Mouse (Mus musculus) CD8-positive naive resting alpha-beta T cell, adult 2 months (primary cell): ENCODE data around the gene Cort.
"Not testable (repeated sequence)": the region's sequence is repeated elsewhere in the genome, so short reads cannot be mapped to it uniquely, and the experiment has no call there.

Experiments
- DNase-seq, 2 experiments: peaks; one replicate each; pipeline ENCODE4 v3.0.0; 2022; ENCODE audit warnings: low read depth in 2 of 2, low spot score in 2 of 2

The Cort gene

GRCm38 (mm10) chr4:149148084-149148483, 21.5 kb upstream of the Cort start:
- DNase-seq = no peak

DNA sequence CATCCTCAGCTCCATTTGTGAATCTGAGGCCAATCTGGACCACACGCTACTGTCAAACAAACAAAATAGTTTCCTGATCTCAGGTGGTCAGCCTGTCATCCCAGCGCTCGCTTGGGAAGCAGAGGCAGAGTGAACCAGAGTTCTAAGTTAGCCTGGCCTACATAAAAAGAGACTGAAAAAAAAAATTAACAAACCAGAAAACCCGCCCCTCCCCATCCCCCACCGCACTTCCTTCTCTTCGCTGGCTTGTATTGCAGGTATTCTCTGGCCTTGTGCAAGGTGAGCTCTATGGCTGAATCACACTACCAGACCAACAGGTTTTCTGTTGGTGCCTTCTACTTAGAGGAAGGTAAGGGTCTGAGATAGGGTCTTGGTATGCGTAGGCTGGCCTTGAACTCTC, 21.0 kb upstream of the Cort start:
- no peak for DNase-seq

DNA sequence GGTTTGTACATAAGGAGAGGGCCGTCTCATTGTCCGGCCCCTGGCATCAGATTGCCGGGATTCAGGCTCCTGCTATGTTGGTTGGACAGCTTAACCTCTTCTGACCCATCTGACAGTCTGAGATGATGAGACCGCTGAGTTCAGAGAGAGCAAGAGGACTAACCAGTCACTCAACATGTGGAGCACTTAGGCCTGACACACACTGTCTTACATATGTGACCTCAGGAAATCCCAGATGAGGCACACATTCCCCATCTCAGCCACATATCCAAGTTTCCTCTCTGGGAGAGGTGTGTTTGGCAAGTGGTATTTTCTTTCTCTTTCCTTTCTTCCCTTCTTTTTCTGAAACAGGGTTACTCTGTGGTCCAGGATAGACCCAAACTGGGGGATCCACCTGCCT, 18.6 kb upstream of the Cort start:
- DNase-seq = no peak

- DNase-seq = peak; percentile 76 to 83
Measured at GRCm38 (mm10) chr4:149144459-149144858, 17.9 kb upstream of the Cort start.

DNA sequence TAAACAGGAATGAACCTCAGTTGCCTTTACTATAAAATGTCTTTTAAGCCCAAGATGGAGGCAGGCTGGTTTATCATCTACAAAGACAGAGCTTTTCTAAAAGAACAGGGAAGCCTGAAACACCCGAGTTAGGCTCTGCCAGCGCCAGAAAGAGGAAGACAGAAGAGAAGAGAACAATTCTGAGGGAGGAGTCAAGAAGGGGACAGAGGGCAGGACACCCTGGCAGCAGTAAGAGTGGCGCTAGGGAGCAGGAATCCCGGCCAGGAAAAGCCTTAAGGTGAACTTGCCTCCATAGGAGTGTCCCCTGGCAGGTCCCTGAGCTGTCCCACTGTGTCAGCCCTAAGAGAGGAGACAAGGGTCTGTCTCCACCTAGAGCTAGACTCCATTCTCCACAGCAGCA, 17.0 kb upstream of the Cort start:
- DNase-seq = no peak

- DNase-seq = no peak
Measured at GRCm38 (mm10) chr4:149138515-149138914, 12.0 kb upstream of the Cort start.

DNA sequence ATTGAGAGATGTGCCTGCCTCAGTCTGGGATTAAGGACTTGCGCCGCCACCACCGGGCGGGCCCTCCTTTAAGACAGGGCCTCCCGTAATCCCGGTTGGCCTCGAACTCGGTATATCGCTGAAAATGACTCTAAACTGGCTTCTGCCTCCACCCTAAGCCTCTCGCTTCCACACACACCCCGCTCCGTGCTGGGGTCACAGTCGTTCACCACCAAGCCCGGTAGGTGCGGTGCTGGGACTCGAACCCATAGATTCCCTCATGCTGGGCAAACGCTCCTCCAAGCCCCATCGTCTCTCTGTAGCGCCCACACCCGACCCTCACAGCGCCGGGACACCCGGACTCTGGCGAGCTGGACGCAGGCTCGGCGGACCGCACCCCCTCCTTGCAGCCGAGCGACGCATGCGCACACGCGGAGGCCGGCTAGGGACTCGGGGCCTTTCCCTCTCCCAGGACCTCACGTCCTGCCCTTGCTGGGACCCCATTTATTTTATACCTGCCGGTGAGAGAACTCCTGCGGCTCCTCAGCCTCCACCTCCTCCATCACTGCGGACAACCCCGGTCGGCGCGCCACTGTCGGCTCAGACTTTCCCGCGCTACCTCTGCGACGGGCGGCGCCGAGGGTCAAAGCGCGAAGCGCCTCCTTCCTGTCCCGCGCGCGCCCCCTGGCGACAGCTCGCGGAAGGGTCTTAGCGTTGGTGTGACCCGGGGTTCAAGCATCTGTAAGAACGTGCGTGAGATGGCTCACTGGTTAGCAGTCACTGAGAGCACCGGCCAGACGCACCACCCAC, 10.6 kb upstream of the Cort start, which contains the start of gene Cenps:
TSS of gene Cenps (minus strand) at position 648 of the 789 bp plus-strand sequence.
- DNase-seq = peak; percentile 81 to 86

GRCm38 (mm10) chr4:149136116-149136850, 9.7 kb upstream of the Cort start:
- no peak for DNase-seq

- no peak for DNase-seq
Measured at GRCm38 (mm10) chr4:149133395-149133794, 6.8 kb upstream of the Cort start.

DNA sequence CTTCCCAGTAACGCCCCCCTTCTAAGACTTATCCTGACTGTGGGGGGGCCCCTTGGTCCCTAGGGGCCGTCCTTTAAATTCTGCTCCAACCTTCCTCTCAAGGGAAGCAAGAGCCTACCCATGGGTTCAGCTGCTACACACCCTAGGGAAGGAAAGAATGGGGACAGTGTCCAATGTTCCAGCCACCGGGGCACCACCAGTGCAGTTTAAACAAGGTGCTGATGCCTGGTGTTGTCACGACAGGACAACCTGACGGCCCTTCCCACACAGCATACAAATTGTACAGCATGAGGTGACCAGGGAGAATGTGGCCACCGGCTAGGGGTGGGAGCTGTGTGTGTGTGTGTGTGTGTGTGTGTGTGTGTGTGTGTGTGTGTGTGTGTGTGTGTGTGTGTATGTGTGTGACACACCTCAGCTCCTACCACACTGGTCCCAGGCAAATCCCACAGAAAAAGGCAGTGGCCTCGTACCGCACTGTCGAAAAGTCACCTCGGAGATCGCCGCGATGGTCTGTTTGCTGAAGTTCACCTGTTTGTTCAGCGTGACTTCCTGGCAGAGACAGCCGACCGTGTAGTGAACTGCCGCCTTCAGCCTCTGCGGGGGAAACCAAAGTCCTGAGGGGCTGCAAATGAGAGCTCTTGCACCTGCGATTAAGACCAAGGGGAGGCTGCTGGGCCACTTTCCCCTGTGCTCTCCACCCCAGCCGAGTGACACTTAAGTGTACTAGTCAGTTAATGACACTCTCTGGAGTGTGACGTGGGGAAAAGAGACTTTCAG, 5.4 kb upstream of the Cort start:
- no peak for DNase-seq

DNA sequence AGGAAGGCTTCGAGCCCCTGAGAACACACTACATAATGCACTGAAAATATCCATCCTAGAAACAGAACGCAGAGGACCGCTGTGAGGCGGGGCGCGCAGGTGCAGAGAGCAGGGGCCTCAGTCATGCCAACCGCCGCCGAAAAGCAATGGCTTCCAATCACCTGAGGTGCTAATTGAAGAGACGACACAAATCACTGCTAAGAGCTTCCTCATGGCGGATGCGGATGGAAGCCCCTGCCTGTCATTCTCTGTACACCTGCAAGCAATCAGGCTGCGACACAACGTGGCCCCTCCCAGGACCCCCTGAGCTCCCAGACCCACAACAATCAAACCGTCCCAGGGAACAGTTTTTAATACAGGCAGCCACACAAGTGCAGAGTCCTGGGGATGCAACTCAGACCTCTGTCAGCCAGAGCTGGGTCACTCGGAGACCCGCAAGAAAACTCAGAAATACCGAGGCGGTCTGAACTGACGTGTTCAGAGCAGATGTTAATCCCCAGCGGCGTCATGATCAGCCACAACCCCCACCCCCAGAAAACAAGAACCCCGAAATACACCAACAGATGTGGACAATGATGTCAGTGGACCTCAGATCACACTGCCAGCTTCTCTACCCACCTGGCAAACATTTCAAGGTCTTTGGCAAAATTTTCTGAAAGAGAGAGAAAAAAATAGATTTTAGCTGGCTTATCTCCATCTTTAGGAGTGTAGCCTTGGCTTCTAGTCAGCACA, 4.6 kb upstream of the Cort start:
- no peak for DNase-seq

- DNase-seq = no peak
Measured at GRCm38 (mm10) chr4:149128467-149128866, 1.9 kb upstream of the Cort start.

GRCm38 (mm10) chr4:149126115-149126509, 451 bp downstream of the Cort start:
- no peak for DNase-seq

DNA sequence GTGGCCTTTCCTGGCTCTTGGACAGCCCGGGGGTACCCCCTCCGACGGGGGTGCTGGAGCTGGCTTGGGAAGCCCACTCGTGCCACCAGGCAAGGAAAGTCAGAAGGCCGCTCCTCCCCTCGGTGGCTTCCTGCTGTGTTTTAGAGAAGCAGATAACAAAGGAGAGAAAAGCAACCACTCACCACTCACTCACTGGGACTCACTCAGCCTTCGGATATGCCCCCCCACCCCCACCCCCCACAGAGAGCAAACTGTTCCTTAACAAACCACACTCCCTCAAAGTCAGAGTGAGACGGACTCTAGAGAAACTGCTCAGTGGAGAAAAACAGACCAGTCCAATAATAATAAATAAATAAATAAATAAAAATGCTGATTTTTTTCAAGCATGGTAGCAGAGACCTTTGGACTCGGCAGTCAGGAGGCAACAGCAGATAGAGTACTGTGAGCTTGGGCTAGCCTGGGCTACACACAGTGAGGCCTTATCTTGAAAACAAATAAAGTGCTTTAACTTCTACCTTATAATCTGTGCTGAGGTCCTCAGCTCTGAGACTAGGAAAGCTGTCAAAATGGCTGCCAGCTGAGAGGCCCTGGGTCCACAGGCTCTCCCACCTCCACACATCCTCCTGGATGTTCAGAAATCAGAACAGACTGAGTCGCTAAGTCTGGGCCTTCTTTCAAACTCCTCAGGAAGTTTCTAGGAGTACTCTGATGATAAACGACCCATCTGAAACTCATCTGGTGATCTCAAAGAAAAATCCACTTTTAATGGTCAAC, 1.0 kb downstream of the Cort start:
- no peak for DNase-seq

GRCm38 (mm10) chr4:149123432-149123831, 3.1 kb downstream of the Cort start:
- DNase-seq = no peak

GRCm38 (mm10) chr4:149119978-149120562, 6.5 kb downstream of the Cort start:
- not testable (repeated sequence) for DNase-seq

DNA sequence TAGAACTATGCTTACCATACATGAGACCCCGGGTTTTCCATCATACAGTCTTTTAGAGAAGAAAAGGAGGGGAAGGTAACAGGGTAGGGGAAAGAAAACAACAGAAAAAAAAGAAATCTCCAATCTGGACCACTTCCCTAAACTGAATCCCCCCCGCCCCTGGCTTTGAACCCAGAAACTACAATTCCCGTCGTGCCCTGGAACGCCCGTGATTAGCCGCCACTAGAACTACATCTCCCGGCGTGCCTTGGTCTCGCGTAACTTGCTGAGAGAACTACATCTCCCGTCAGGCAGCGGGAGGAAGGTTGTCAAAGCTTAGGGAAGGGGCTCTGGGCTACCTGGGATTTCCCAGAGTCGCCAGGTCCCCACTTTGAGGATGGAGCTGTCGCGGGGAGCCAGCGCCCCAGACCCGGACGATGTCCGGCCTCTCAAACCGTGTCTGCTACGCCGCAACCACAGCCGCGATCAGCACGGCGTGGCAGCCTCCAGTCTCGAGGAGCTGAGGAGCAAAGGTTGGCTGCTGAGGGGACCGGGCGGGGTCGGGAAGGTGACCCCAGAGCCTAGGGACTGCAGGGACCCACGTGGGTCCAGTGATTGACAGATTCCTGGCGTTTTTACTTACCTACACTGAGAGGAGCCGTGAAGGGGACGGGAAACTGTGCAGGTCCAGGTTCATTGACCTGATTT, 22.5 kb downstream of the Cort start, which contains the start of gene Dffa:
TSS of gene Dffa (plus strand) at position 272 of the 687 bp plus-strand sequence.
- DNase-seq = peak; percentile 76 to 85

DNA sequence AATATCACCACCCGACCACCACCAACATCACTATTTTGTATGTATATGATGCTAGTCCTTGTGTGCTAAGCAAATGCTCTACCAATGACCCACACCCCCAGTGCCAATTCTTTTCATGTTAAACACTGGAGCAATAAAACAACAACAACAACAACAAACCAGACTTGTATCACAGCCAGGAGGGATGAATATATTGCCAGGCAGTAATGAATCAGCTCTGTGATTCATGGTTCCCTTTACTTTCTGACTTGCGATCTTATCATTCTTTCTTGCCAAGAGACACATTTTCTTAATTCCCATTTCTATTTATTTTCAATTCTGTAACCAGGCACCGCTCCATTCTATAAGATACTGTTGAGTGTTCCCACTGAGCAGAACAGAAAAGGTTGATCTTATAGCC, 25.1 kb downstream of the Cort start:
- no peak for DNase-seq

GRCm38 (mm10) chr4:149100449-149100848, 26.1 kb downstream of the Cort start:
- not testable (repeated sequence) for DNase-seq
